Mouse (Mus musculus) lung, postnatal 10 days (tissue): ENCODE results near the gene Chmp2b.
A peak's percentile ranks its signal among the peaks of the same experiment; 100 is the strongest.

Experiments
- DNase-seq: peaks from one replicate; pipeline ENCODE4 v3.0.0; 2021

The Chmp2b gene

GRCm38 (mm10) chr16:65561963-65562863, at the start of gene Chmp2b:
Chmp2b (minus strand) TSS chr16:65562726.
- DNase-seq, result peak; percentile 84

- DNase-seq, result no peak
Measured at GRCm38 (mm10) chr16:65611678-65612077, 49.2 kb upstream of the Chmp2b start.

GRCm38 (mm10) chr16:65600798-65601197, 38.3 kb upstream of the Chmp2b start:
- DNase-seq, result no peak

GRCm38 (mm10) chr16:65586111-65586865, 23.8 kb upstream of the Chmp2b start:
- DNase-seq, result no peak

- no peak for DNase-seq
Measured at GRCm38 (mm10) chr16:65585699-65586098, 23.2 kb upstream of the Chmp2b start.

GRCm38 (mm10) chr16:65577298-65578029, 14.9 kb upstream of the Chmp2b start:
- DNase-seq, result no peak

GRCm38 (mm10) chr16:65568853-65569252, 6.3 kb upstream of the Chmp2b start:
- DNase-seq, result no peak

- no peak for DNase-seq
Measured at GRCm38 (mm10) chr16:65564951-65565350, 2.4 kb upstream of the Chmp2b start.

- no peak for DNase-seq
Measured at GRCm38 (mm10) chr16:65564306-65564705, 1.8 kb upstream of the Chmp2b start.

- DNase-seq, result no peak
Measured at GRCm38 (mm10) chr16:65562864-65563206, 309 bp upstream of the Chmp2b start.

GRCm38 (mm10) chr16:65560996-65561962, 1.2 kb downstream of the Chmp2b start:
- DNase-seq, result peak; percentile 1

- DNase-seq, result peak; percentile 24
Measured at GRCm38 (mm10) chr16:65559591-65559990, 2.9 kb downstream of the Chmp2b start.

GRCm38 (mm10) chr16:65557369-65557768, 5.2 kb downstream of the Chmp2b start:
- DNase-seq, result no peak

- DNase-seq, result no peak
Measured at GRCm38 (mm10) chr16:65554267-65554666, 8.3 kb downstream of the Chmp2b start.

- DNase-seq, result no peak
Measured at GRCm38 (mm10) chr16:65550814-65551213, 11.7 kb downstream of the Chmp2b start.

GRCm38 (mm10) chr16:65548960-65549359, 13.6 kb downstream of the Chmp2b start:
- no peak for DNase-seq

- no peak for DNase-seq
Measured at GRCm38 (mm10) chr16:65543676-65544293, 18.7 kb downstream of the Chmp2b start.

- peak; percentile 46 for DNase-seq
Measured at GRCm38 (mm10) chr16:65533315-65533999, 29.1 kb downstream of the Chmp2b start.

GRCm38 (mm10) chr16:65531663-65532062, 30.9 kb downstream of the Chmp2b start:
- no peak for DNase-seq

GRCm38 (mm10) chr16:65529589-65529988, 32.9 kb downstream of the Chmp2b start:
- DNase-seq, result no peak

GRCm38 (mm10) chr16:65526695-65527094, 35.8 kb downstream of the Chmp2b start:
- DNase-seq, result no peak
